Mouse (Mus musculus): ENCODE data around the gene Stpg3. TPM values are rescaled to one million over a fixed set of nuclear protein-coding genes. Genes with fewer than 3 reads are reported as not detected.

Stpg3 gene
- polyA plus RNA-seq, 1 experiment from 2014 or later, result not detected

DNA sequence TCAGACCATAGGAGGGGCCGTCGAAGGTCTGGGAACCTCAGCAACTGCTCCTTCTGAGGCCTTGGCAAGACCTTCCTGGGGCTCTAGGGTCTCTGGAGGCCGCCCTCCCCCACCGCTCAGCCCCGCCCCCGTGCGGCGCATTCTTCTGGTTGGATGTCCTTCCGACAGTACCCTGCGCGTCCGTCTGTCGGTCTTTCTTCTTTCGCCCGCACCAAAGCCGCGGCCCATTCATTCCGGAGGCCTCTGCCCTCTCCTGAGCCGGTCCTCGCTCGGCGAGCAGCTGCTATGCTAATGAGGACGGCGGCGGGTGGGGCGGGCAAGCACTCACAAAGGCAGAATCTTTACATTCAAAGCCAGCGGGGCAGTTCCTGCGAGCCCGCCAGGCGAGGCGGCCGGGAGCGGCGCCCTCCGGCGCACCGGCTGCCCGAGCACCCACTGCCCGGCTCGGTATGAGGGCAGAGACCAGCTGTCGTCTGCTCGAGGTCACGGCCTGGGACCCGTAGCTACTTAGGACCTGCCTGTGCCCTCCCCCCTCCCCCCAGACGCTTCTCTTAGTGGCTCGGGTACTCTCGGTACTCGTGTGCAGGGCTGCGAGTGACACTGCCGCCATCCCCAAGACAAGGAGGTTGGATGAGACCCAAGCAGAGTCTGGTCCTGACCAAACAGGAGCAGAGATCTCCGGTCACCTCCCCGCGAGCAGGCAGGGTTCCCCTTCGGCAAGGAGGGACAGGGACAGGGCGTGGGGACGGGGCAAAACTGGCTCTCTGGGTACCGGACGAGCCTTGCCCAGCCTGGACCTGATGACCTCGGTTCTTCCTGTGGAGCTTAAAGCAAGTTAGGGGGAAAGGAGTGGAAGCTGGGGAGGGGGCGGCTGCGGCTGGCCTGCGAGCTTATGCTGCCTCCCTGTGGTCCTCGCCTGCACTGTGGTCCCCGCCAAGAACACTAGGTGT is 28.5 kb downstream of the Stpg3 start:
- WGBS, result under 1% methylated on average over 64 of the region's 64 CpGs
- Histone ChIP-seq H3K27me3 (no peaks in the 10 kb centered on the region), H3K9me3 (replicated peaks) (no peaks in the 10 kb centered on the region), H3K4me2 (peak overlapping the region; percentile 84), H3K9ac (peak overlapping the region; percentile 86), H3K27ac (peak overlapping the region; percentile 97), H3K4me3 (peak overlapping the region; percentile 50), H3K36me3 (ENCODE audit: poor library complexity, severe bottlenecking) (peaks cover 8% of the 10 kb centered on the region; the same call in 1 of the 2 replicates), H3K4me1 (peaks cover 51% of the 10 kb centered on the region)
- ATAC-seq, result peak; percentile 81

- 91% methylated on average over 7 of the region's 7 CpGs for WGBS
- H3K9me3 ChIP-seq (replicated peaks), result no peaks in the 10 kb centered on the region
- H3K4me1 ChIP-seq, result peaks cover 59% of the 10 kb centered on the region
- H3K27ac ChIP-seq, result peak overlapping the region; percentile 97
- H3K4me2 ChIP-seq, result peak overlapping the region; percentile 84
- no peaks in the 10 kb centered on the region for H3K27me3 ChIP-seq
- ATAC-seq, result no peak
- peak overlapping the region; percentile 6; the same call in 1 of the 2 replicates for H3K4me3 ChIP-seq
- H3K9ac ChIP-seq, result no peak overlapping the region
- peaks cover 8% of the 10 kb centered on the region; the same call in 1 of the 2 replicates for H3K36me3 ChIP-seq (ENCODE audit: poor library complexity, severe bottlenecking)
Observed at GRCm38 (mm10) chr2:25184496-25184895, 29.9 kb downstream of the Stpg3 start.

DNA sequence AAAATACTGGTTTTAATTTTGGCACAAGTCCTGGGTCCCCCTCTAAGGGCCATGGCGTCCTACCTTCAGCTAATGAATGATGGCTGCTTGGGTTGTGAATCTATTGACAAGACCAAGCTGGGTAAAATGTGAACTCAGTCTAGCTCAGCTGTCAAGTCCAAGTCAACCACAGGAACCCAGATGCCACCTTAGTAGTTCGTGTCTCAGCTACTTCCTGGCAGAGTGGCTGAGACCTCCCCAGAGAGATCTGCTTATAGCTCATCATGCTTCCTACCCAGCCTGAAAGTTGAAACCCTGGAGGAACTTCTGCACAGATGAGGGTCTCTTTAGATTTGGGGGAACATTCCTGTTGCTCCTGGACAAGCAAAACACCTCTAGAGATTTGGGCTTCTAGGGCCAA is 31.1 kb downstream of the Stpg3 start:
- ATAC-seq, result no peak
- Histone ChIP-seq H3K27ac (peak overlapping the region; percentile 52; the same call in 1 of the 2 replicates), H3K4me1 (peaks cover 71% of the 10 kb centered on the region), H3K4me3 (peak overlapping the region; percentile 82), H3K27me3 (no peaks in the 10 kb centered on the region), H3K4me2 (peak overlapping the region; percentile 84), H3K36me3 (ENCODE audit: poor library complexity, severe bottlenecking) (peaks cover 8% of the 10 kb centered on the region; the same call in 1 of the 2 replicates), H3K9ac (peak overlapping the region; percentile 93; the same call in 1 of the 2 replicates), H3K9me3 (replicated peaks) (no peaks in the 10 kb centered on the region)
- 44% methylated on average over 2 of the region's 2 CpGs for whole genome bisulfite sequencing

- Histone ChIP-seq H3K4me3 (peak overlapping the region; percentile 82), H3K4me1 (peaks cover 77% of the 10 kb centered on the region), H3K27me3 (no peaks in the 10 kb centered on the region), H3K9ac (peak overlapping the region; percentile 93), H3K4me2 (peak overlapping the region; percentile 84), H3K9me3 (replicated peaks) (no peaks in the 10 kb centered on the region), H3K36me3 (ENCODE audit: poor library complexity, severe bottlenecking) (peaks cover 8% of the 10 kb centered on the region; the same call in 1 of the 2 replicates), H3K27ac (peak overlapping the region; percentile 69)
- ATAC-seq, result 0 out of 2 replicates have a peak, but pooled peaks have one; percentile 7
- WGBS, result 1% methylated on average over 6 of the region's 6 CpGs
Observed at GRCm38 (mm10) chr2:25182664-25183063, 31.8 kb downstream of the Stpg3 start.

- no peak for ATAC-seq
- under 1% methylated on average over 17 of the region's 17 CpGs for WGBS
- Histone ChIP-seq H3K4me2 (peak overlapping the region; percentile 84), H3K36me3 (ENCODE audit: poor library complexity, severe bottlenecking) (peaks cover 8% of the 10 kb centered on the region; the same call in 1 of the 2 replicates), H3K27me3 (no peaks in the 10 kb centered on the region), H3K4me3 (peak overlapping the region; percentile 82), H3K9me3 (replicated peaks) (no peaks in the 10 kb centered on the region), H3K4me1 (peaks cover 85% of the 10 kb centered on the region), H3K27ac (peak overlapping the region; percentile 95), H3K9ac (peak overlapping the region; percentile 93)
Observed at GRCm38 (mm10) chr2:25181891-25182397, 32.5 kb downstream of the Stpg3 start.

- Histone ChIP-seq H3K27ac (peak overlapping the region; percentile 95), H3K4me1 (peaks cover 88% of the 10 kb centered on the region), H3K9ac (peak overlapping the region; percentile 93), H3K27me3 (no peaks in the 10 kb centered on the region), H3K36me3 (ENCODE audit: poor library complexity, severe bottlenecking) (peaks cover 8% of the 10 kb centered on the region; the same call in 1 of the 2 replicates), H3K4me2 (peak overlapping the region; percentile 84), H3K4me3 (peak overlapping the region; percentile 82), H3K9me3 (replicated peaks) (no peaks in the 10 kb centered on the region)
- peak; percentile 37 for ATAC-seq
- under 1% methylated on average over 99 of the region's 100 CpGs for WGBS
Observed at GRCm38 (mm10) chr2:25180973-25181890, 33.2 kb downstream of the Stpg3 start.

DNA sequence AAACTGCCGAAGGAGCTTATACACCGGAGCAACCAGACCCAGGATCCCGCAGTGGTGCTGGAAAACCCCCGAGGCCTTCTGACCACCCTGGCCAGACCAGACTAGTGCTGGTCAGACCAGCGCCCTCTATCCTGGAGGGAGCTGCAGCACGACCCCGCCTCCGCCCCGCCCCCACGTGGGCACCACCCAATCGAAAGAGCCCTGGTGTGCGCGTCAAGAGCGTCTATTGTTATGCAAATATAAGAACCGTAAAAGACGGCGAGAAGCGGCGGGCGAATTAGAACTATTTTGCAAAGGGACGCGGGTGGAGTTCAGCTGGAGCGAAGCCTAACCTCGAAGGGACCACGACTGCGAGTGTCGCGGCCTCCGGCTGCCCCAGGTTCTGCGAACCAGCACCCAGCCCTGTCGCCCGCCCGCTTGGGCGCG is 33.9 kb downstream of the Stpg3 start, which contains the start of gene Nrarp:
Gene Nrarp, plus strand, starts transcription at position 281 of the 426 bp plus-strand sequence.
- Histone ChIP-seq H3K4me2 (peak within 1 kb of the TSS; percentile 84), H3K9ac (peak within 1 kb of the TSS; percentile 93), H3K27me3 (no peaks in the 10 kb centered on the region), H3K4me1 (peaks cover 88% of the 10 kb centered on the region), H3K27ac (peak within 1 kb of the TSS; percentile 95), H3K36me3 (ENCODE audit: poor library complexity, severe bottlenecking) (peaks cover 8% of the 10 kb centered on the region; the same call in 1 of the 2 replicates), H3K4me3 (peak within 1 kb of the TSS; percentile 82), H3K9me3 (replicated peaks) (no peaks in the 10 kb centered on the region)
- under 1% methylated on average over 35 of the region's 35 CpGs for whole genome bisulfite sequencing
- peak; percentile 89 for ATAC-seq

- Histone ChIP-seq H3K4me1 (peaks cover 88% of the 10 kb centered on the region), H3K4me2 (peak overlapping the region; percentile 84), H3K9me3 (replicated peaks) (no peaks in the 10 kb centered on the region), H3K9ac (peak overlapping the region; percentile 93), H3K27me3 (no peaks in the 10 kb centered on the region), H3K36me3 (ENCODE audit: poor library complexity, severe bottlenecking) (peaks cover 8% of the 10 kb centered on the region; the same call in 1 of the 2 replicates), H3K4me3 (peak overlapping the region; percentile 82), H3K27ac (peak overlapping the region; percentile 66)
- whole genome bisulfite sequencing, result 34% methylated on average over 15 of the region's 15 CpGs
- no peak for ATAC-seq
Observed at GRCm38 (mm10) chr2:25179566-25180217, 34.7 kb downstream of the Stpg3 start.

DNA sequence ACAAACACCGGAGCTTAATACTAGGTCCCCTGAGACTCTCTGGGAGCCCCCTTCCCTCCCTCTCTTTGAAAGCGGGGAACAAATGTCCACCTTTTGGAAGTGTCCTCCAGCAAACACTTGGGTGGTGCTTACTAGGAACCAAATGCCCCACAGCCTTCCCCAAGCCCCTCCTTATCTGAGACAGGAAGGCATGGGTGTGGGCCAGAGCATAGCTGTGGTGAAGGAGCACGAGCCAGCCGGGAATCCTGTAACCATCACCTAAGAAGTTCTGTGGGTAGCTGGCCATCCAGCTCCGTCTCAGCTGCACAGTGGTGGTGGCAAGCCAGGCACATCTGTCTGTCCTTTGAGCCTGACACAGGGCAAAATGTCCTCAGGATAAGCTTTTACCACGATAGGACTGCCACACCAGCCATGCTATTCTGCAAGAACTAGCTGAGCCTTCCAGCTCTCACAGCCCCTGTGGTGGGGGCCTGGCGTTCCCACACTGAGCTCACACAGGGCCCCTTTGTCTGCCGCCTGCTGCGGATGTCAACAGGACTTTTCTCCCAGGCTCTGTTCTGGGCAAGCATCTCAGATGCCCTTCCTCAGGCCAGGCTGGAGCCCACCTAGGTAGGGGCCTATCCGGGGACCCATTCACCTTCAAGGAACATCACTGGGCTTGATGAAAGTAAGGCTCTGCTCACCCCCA is 36.0 kb downstream of the Stpg3 start:
- Histone ChIP-seq H3K9me3 (replicated peaks) (no peaks in the 10 kb centered on the region), H3K36me3 (ENCODE audit: poor library complexity, severe bottlenecking) (no peaks in the 10 kb centered on the region), H3K4me1 (peaks cover 77% of the 10 kb centered on the region), H3K4me2 (peak overlapping the region; percentile 53), H3K27ac (peak overlapping the region; percentile 85), H3K4me3 (no peak overlapping the region), H3K27me3 (no peaks in the 10 kb centered on the region), H3K9ac (peak overlapping the region; percentile 54)
- ATAC-seq, result no peak
- WGBS, result 13% methylated on average over 10 of the region's 10 CpGs

DNA sequence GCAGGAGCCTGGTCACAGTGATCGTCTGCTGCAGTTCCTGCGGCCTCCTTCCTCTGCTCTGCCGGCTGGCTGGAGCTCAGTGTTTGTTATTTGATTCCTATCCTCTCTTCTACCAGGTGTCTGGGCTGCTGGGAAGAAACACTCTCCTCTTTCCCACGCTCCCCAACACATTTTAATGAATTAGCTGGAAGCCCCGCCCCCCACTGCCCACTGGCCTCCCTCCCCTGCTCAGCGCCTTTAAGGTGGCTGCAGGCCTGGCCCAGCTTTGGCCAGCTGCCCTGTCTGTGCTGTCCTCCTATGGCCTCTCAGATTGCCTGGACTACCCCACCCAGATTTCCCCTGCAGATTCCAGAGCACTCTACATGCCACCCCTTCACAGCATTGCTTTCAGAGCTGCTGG is 36.8 kb downstream of the Stpg3 start:
- H3K36me3 ChIP-seq (ENCODE audit: poor library complexity, severe bottlenecking), result no peaks in the 10 kb centered on the region
- no peak for ATAC-seq
- WGBS, result 3% methylated on average over 5 of the region's 6 CpGs
- peak overlapping the region; percentile 13; the same call in 1 of the 2 replicates for H3K4me3 ChIP-seq
- H3K27me3 ChIP-seq, result no peaks in the 10 kb centered on the region
- H3K27ac ChIP-seq, result peak overlapping the region; percentile 85
- H3K4me2 ChIP-seq, result peak overlapping the region; percentile 53
- peak overlapping the region; percentile 54 for H3K9ac ChIP-seq
- no peaks in the 10 kb centered on the region for H3K9me3 ChIP-seq (replicated peaks)
- peaks cover 69% of the 10 kb centered on the region for H3K4me1 ChIP-seq

Measured in forebrain, embryonic 13.5 days (tissue).